Mouse (Mus musculus): Measurements from ENCODE around the gene Pnpla3. TPM values are rescaled to one million over a fixed set of nuclear protein-coding genes. Genes with fewer than 3 reads are reported as not detected.

Pnpla3 gene
- polyA plus RNA-seq, 1 experiment, result 1.5 TPM

- no peaks in the 10 kb centered on the region for H3K36me3 ChIP-seq (ENCODE audit: control insufficient read depth, insufficient read depth, low read length)
- no peak overlapping the region for H3K27ac ChIP-seq (ENCODE audit: control insufficient read depth, insufficient read depth, low read depth, low read length)
- no peak overlapping the region for H3K4me3 ChIP-seq (ENCODE audit: control insufficient read depth, low read depth, low read length)
- H3K27me3 ChIP-seq (ENCODE audit: control insufficient read depth, insufficient read depth, low read length), result no peaks in the 10 kb centered on the region
- TF ChIP-seq POLR2A (IDR thresholded peaks at IDR 0.05; ENCODE audit: control insufficient read depth, low read depth, low read length), result no peak
- no peak for TF ChIP-seq CTCF (IDR thresholded peaks at IDR 0.05; ENCODE audit: control insufficient read depth, insufficient read depth, insufficient replicate concordance, low read depth, low read length)
- peaks cover 2% of the 10 kb centered on the region; the same call in 1 of the 2 replicates for H3K4me1 ChIP-seq (ENCODE audit: control insufficient read depth, insufficient read depth, low read length)
Observed at GRCm38 (mm10) chr15:84211564-84211963, 43.9 kb downstream of the Pnpla3 start.

- TF ChIP-seq POLR2A (IDR thresholded peaks at IDR 0.05; ENCODE audit: control insufficient read depth, low read depth, low read length) (no peak), CTCF (IDR thresholded peaks at IDR 0.05; ENCODE audit: control insufficient read depth, insufficient read depth, insufficient replicate concordance, low read depth, low read length) (peak; percentile 96; the same call in 1 of the 2 replicates)
- no peak overlapping the region for H3K4me3 ChIP-seq (ENCODE audit: control insufficient read depth, low read depth, low read length)
- H3K36me3 ChIP-seq (ENCODE audit: control insufficient read depth, insufficient read depth, low read length), result no peaks in the 10 kb centered on the region
- H3K27me3 ChIP-seq (ENCODE audit: control insufficient read depth, insufficient read depth, low read length), result no peaks in the 10 kb centered on the region
- peaks cover 2% of the 10 kb centered on the region; the same call in 1 of the 2 replicates for H3K4me1 ChIP-seq (ENCODE audit: control insufficient read depth, insufficient read depth, low read length)
- no peak overlapping the region for H3K27ac ChIP-seq (ENCODE audit: control insufficient read depth, insufficient read depth, low read depth, low read length)
Observed at GRCm38 (mm10) chr15:84212031-84212755, 44.6 kb downstream of the Pnpla3 start.

GRCm38 (mm10) chr15:84212756-84213105 lies 45.1 kb downstream of the Pnpla3 start:
- Histone ChIP-seq H3K4me3 (ENCODE audit: control insufficient read depth, low read depth, low read length) (no peak overlapping the region), H3K27ac (ENCODE audit: control insufficient read depth, insufficient read depth, low read depth, low read length) (no peak overlapping the region), H3K36me3 (ENCODE audit: control insufficient read depth, insufficient read depth, low read length) (no peaks in the 10 kb centered on the region), H3K4me1 (ENCODE audit: control insufficient read depth, insufficient read depth, low read length) (peaks cover 2% of the 10 kb centered on the region; the same call in 1 of the 2 replicates), H3K27me3 (ENCODE audit: control insufficient read depth, insufficient read depth, low read length) (no peaks in the 10 kb centered on the region)
- no peak for TF ChIP-seq CTCF (IDR thresholded peaks at IDR 0.05; ENCODE audit: control insufficient read depth, insufficient read depth, insufficient replicate concordance, low read depth, low read length)
- TF ChIP-seq POLR2A (IDR thresholded peaks at IDR 0.05; ENCODE audit: control insufficient read depth, low read depth, low read length), result no peak

- TF ChIP-seq CTCF (IDR thresholded peaks at IDR 0.05; ENCODE audit: control insufficient read depth, insufficient read depth, insufficient replicate concordance, low read depth, low read length), result no peak
- no peak for TF ChIP-seq POLR2A (IDR thresholded peaks at IDR 0.05; ENCODE audit: control insufficient read depth, low read depth, low read length)
- no peaks in the 10 kb centered on the region for H3K36me3 ChIP-seq (ENCODE audit: control insufficient read depth, insufficient read depth, low read length)
- H3K4me1 ChIP-seq (ENCODE audit: control insufficient read depth, insufficient read depth, low read length), result peaks cover 2% of the 10 kb centered on the region; the same call in 1 of the 2 replicates
- no peak overlapping the region for H3K27ac ChIP-seq (ENCODE audit: control insufficient read depth, insufficient read depth, low read depth, low read length)
- no peak overlapping the region for H3K4me3 ChIP-seq (ENCODE audit: control insufficient read depth, low read depth, low read length)
- no peaks in the 10 kb centered on the region for H3K27me3 ChIP-seq (ENCODE audit: control insufficient read depth, insufficient read depth, low read length)
Observed at GRCm38 (mm10) chr15:84213162-84213739, 45.6 kb downstream of the Pnpla3 start.

- Histone ChIP-seq H3K27ac (ENCODE audit: control insufficient read depth, insufficient read depth, low read depth, low read length) (no peak overlapping the region), H3K4me3 (ENCODE audit: control insufficient read depth, low read depth, low read length) (no peak overlapping the region), H3K4me1 (ENCODE audit: control insufficient read depth, insufficient read depth, low read length) (peaks cover 2% of the 10 kb centered on the region; the same call in 1 of the 2 replicates), H3K36me3 (ENCODE audit: control insufficient read depth, insufficient read depth, low read length) (no peaks in the 10 kb centered on the region), H3K27me3 (ENCODE audit: control insufficient read depth, insufficient read depth, low read length) (no peaks in the 10 kb centered on the region)
- TF ChIP-seq CTCF (IDR thresholded peaks at IDR 0.05; ENCODE audit: control insufficient read depth, insufficient read depth, insufficient replicate concordance, low read depth, low read length) (no peak), POLR2A (IDR thresholded peaks at IDR 0.05; ENCODE audit: control insufficient read depth, low read depth, low read length) (no peak)
Observed at GRCm38 (mm10) chr15:84214476-84214875, 46.8 kb downstream of the Pnpla3 start.

GRCm38 (mm10) chr15:84215273-84215672 lies 47.6 kb downstream of the Pnpla3 start:
- peaks cover 2% of the 10 kb centered on the region; the same call in 1 of the 2 replicates for H3K4me1 ChIP-seq (ENCODE audit: control insufficient read depth, insufficient read depth, low read length)
- H3K4me3 ChIP-seq (ENCODE audit: control insufficient read depth, low read depth, low read length), result no peak overlapping the region
- TF ChIP-seq CTCF (IDR thresholded peaks at IDR 0.05; ENCODE audit: control insufficient read depth, insufficient read depth, insufficient replicate concordance, low read depth, low read length), result no peak
- TF ChIP-seq POLR2A (IDR thresholded peaks at IDR 0.05; ENCODE audit: control insufficient read depth, low read depth, low read length), result no peak
- no peaks in the 10 kb centered on the region for H3K27me3 ChIP-seq (ENCODE audit: control insufficient read depth, insufficient read depth, low read length)
- no peak overlapping the region for H3K27ac ChIP-seq (ENCODE audit: control insufficient read depth, insufficient read depth, low read depth, low read length)
- H3K36me3 ChIP-seq (ENCODE audit: control insufficient read depth, insufficient read depth, low read length), result no peaks in the 10 kb centered on the region

GRCm38 (mm10) chr15:84216026-84216425 lies 48.4 kb downstream of the Pnpla3 start:
- no peaks in the 10 kb centered on the region for H3K27me3 ChIP-seq (ENCODE audit: control insufficient read depth, insufficient read depth, low read length)
- H3K36me3 ChIP-seq (ENCODE audit: control insufficient read depth, insufficient read depth, low read length), result no peaks in the 10 kb centered on the region
- peak overlapping the region; percentile 66 for H3K4me3 ChIP-seq (ENCODE audit: control insufficient read depth, low read depth, low read length)
- H3K4me1 ChIP-seq (ENCODE audit: control insufficient read depth, insufficient read depth, low read length), result peaks cover 2% of the 10 kb centered on the region; the same call in 1 of the 2 replicates
- TF ChIP-seq CTCF (IDR thresholded peaks at IDR 0.05; ENCODE audit: control insufficient read depth, insufficient read depth, insufficient replicate concordance, low read depth, low read length) (no peak), POLR2A (IDR thresholded peaks at IDR 0.05; ENCODE audit: control insufficient read depth, low read depth, low read length) (no peak)
- H3K27ac ChIP-seq (ENCODE audit: control insufficient read depth, insufficient read depth, low read depth, low read length), result no peak overlapping the region
